Mouse (Mus musculus) 3134 (cell line): Measurements from ENCODE around the gene Hnrnpr.

Experiments used
- DNase-seq: peaks from one replicate; pipeline ENCODE4 v3.0.0-alpha.2; 2011; ENCODE audit warnings: low spot score; ENCODE audit not compliant: insufficient read length; ENCODE audit errors: extremely low read depth

The Hnrnpr gene

DNA sequence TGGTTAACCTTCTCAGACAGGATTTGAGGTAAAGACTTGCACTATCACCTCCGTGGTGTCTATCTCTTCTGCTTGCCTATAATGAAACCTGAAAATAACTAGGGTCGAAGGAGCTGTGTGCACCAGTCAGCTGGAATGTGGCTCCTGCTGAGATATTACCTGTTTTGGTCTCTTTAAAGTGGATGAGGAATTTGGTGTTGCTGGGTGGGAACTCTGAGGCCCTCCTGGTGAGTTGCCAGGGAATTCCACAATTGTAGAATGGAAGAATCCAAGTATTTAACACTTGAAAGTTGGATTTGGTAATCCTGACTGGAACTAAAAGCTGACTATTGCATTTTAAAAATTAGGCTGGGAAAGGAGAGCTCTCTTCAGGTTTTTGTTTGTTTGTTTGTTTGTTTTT lies 6.6 kb upstream of the Hnrnpr start:
- no peak for DNase-seq

DNA sequence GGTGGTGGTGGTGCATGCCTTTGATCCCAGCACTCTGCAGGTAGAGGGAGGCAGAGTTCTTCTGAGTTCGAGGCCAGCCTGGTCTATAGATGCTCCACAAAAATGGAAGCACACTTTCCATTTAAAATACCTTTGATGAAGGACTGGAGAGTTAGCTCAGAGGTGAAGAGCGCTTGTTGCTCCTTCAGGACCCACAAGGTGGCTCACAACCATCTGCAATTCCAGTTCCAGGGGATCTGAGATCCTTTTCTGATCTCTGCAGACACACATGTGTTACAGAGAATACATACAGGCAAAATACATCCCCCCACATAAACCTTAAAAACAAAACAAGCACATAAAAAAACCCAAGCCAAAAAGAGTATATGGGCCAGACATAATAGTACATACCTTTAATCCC lies 2.4 kb upstream of the Hnrnpr start:
- no peak for DNase-seq

DNA sequence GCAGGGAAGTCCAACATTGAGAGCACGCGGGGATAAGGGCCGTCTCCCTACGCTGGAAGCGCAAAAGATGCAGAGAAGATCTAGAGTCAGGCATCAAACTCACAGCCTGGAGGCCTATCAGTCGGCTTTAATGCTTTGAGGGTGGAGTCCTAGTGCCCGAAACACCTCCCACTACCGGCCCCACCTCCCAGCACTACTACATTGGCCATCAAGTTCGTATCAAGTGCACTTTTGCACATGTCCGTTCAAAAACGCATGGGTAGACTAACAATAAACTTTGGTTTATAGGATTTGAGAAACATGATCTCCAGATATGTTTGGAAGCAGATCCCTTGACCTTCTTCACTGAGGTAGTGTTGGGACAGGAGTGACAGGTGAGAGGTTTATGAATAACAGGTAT lies 962 bp upstream of the Hnrnpr start:
- DNase-seq, result peak; percentile 48

DNA sequence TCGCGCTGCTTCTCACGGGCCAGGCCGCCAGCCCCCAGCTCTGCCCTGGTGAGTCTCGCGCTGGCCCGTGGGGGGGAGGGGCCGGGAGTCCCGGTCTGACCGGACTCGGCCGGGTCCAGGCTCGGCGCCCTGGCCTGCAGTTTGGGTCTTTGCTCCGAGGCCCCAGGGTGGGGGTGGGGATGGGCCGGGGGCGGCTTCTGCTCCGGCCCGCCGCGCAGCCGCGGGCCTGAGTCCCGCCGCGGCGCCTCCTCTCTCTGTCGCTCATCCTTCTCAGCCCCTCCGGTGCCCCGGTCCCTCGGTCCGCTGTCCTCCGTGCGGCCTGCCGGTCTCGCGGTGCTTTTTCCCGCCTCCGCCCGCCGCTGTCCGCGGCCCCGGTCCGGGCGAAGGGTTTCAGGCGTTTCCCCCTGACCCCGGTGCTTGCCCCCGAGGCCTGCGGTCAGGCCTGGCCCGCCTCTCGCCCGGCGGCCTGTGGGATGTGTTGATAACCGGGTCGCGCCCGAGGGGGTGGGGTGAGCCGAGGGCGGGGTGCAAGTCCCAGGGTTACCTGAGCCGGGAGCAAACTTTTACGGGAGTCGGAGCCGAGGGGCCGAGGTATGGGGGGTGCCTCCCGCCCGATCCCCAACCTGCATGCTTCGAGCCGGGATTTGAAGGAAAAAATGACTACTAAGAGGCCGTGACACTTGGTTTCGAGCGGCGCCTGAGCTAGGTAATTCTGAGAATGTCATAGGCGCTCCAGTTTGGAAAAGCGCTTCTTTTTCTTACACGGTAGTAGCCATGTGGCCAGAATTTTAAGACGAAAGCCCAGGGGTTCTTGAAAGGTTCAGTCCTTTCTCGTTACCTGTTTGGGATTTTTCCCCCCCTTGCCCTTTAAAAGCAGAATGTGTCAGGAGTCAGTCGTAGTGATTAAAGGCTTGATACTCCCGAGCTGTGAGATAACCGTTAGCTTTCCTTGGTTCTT lies 579 bp downstream of the Hnrnpr start:
- DNase-seq, result peak; percentile 65

DNA sequence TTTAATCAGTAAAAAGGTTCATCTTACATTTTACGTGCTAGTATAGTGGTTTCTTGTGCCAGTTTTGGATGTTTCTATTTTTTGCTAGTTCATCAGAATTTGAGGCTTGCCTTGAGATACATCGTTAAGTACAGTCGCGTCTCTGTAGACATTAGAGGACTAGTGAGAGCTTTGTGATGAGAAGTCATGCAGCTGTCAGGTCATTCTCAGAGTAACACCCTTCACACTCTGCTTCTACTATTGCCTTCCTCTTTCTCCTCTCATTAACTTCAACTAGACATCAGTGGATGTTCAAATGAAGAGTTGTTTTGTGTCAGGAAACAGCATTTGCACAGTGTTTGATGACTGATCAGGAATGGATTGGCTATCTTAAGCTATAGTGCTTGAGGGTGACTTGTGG lies 1.9 kb downstream of the Hnrnpr start:
- DNase-seq, result no peak

DNA sequence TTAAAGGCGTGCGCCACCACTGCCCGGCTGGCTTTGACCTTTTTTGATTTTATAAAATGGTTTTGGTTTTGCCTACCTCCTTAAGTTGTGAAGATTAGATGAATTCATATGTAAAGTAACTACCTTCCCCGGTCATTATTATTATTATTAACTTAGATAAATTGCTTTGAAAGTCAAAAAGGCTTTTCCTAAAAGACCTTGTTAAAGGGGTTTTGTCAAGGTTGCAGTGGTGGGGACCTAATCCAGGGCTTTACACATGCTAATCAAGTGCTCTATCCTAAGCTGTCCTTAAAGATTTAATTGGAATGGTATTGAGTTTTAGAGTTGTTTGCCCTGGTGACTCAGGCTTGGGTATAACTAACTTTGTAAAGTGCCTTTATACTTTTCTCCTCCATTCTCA lies 6.9 kb downstream of the Hnrnpr start:
- DNase-seq, result no peak

DNA sequence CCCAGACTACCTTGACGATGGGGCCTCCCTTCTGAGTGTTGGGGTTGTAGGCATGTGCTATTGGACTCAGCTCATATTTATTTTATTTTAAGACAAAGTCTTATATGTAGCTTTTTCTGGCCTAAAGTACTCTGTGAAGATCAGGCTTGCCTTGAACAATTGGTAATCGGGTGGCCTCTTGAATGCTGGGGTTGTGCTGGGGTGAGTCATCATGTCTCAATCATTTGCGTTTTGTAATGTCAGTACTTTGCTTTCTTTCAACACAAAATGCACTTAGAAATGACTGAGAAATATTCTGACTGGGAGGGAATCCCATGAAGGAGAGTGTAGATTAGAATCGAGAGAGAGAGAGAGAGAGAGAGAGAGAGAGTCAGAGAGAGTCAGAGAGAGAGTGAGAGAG lies 9.3 kb downstream of the Hnrnpr start:
- peak; percentile 14 for DNase-seq

DNA sequence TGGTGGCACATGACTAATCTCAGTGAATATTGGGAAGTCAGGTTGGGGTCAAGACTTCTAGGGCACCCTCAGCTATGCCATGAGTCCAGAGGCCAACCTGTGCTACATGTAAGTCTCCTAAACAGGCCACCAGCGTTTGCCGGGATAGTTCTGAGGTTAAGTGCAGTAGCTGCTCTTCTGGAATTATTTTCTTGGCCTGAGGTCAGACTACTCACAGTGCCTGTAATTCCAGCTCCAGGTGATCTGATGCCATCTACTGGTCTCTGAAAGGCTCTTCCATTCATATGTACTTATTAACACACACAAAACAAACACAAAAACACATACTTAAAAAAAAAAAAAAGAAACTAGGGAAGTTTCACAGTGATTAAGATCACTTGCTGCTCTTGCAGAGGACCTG lies 13.5 kb downstream of the Hnrnpr start:
- DNase-seq, result peak; percentile 14

DNA sequence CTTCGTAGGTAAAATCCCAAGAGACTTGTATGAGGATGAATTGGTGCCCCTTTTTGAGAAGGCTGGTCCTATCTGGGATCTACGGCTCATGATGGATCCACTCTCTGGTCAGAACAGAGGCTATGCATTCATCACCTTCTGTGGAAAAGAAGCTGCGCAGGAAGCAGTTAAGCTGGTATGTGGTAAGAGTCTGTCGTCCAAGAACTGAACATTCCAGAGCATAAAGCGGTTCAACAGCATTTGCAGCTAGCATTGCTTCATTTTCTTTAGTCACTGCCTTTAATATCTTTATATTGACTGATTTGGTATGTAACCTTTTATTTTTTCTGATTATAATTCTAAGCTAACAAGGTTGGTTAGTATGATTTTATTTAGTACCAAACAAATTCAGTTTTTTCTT lies 16.5 kb downstream of the Hnrnpr start:
- no peak for DNase-seq

DNA sequence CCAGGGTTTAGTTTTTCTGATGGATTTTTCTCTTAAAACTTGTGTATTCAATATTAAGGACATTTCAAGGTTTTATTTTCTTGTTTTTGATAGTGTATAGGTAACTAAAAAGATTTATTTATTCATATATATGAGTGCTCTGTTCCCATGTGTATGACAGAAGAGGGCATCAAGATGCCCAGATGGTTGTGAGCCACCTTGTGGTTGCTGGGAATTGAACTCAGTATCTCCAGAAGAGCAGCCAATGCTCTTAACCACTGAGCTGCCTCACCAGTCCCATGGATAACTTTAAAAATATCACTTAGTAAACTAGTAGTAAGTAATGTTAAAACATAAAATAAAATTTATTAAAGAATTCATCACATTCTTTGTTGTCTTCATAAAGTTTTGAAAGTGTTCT lies 17.4 kb downstream of the Hnrnpr start:
- no peak for DNase-seq

DNA sequence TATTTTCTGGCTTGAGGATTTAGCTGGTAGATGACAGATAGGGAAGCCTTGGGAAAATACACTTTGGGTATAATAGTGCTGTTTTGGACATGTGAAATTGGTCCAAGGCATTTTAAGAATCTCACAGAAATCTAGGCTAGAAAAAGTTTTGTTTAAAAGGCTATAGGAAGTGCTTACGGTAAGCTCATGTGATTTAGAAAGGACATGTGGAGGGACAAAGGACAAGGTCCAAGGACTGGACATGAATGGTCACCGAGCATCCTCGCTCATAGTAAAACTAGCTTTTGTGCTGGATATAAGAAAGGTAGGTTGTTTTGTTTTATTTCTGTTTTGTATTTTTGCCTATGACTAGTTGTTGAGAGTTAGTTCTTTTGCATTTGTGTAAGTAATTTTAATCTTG lies 21.0 kb downstream of the Hnrnpr start:
- DNase-seq, result no peak

DNA sequence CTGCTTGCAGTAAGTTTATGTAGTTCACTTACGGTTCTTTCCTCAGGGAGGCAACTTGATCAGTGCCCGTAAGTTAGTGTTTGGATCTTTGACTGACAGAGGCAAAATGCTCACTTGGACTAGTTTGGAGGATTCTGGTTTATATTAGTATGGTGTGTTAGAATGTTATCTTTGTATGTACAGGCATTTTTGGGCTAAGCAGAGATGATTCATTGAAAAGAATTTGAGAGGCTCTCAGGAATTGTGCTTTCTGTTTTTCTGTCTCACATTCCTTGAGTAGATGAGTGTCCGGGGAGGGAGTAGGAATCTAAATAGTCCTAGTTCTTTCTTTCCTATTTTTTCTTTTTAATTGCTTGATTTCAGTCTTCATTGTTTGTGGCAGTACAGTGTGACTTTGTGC lies 22.4 kb downstream of the Hnrnpr start:
- no peak for DNase-seq

DNA sequence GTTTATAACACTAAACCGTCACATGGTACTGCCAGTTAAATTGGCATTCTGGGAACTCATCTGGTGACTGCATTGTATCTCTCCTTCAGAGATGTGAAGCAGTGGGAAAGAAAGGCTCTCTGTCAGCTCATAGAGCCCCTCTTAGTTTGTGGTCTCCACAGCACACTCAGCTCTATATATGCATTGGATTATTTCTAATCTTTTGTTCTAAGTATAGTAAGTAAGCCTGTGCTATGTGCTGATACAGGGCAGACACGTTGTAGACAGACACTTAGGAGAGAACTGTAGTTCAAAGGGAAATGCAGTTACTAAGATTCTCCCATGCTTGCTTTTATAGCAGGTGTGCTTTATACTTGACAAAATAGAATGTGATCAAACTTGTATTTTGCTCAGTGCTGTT lies 24.3 kb downstream of the Hnrnpr start:
- no peak for DNase-seq

DNA sequence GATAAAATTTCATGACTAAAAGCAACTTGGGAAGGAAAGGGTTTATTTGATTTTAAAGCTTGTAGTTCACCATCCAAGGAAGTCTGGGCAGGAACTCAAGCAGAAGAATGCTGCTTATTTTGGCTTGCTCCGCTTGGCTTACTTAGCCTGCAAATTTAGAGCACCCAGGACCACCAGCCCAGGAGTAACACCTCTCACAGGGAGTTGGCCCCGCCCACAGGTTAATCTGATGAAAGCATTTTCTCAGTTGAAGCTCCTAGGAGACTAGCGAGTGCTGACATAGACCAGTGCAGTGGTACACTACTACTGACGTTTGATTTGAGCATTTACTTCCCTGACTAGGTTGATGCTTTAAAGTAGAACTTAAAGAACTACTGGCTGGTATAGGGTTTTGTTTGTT lies 26.4 kb downstream of the Hnrnpr start:
- no peak for DNase-seq

DNA sequence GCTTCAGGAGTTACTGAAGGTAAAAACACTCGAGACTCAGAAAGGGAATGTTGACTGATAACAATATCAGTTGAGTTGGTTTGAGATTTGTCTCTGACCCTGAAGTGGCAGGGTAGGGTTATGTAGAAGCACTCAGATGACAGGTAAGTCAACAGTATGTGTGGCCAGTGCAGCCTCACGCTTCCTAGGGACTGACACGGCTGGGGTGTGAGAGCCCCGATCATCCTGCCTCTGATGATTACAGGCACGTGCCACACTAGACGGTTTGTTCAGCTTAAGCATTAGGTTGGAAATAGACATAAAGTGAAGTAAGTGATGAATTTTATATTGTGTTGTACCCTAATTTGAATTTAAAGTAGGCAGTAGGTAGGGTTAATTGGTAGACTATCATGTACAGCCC lies 38.9 kb downstream of the Hnrnpr start:
- DNase-seq, result no peak

DNA sequence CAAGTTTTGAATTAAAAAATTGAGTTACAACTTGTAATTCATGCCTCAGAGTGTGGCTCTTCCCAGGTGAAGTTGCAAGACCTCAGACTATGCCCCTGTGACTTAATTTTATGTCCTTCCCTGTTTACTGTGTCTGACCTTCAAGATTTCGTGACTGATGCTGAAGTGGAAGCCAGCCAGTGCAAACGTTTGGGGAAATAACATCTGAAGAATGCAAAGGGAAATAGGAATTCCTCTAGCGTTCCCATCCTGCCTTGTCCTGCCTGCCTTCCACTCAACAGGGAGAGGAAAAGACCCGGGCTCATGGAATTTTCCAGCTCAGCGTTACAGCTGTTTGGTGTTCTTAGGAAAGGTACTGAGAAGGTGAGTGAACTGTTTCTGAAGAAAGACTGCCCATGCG lies 46.3 kb downstream of the Hnrnpr start:
- DNase-seq, result no peak

DNA sequence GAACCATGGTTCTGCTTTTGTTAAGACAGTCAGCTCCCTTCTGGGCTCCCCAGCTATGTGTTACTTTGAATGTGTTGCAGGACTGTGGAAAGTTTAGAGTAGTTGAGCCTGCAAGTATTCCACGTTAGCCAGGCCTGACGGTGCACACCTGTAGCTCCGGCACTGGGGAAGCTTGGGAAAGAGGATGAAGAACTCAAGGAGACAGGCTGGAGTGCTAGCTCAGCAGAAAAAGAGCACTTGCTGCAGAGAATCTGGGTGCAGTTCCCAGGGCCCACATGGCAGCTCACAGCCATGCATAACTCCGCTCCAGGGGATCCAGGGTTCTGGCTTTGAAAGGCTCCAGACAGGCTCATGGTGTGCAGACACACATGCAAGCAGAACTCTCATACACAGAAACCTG lies 46.7 kb downstream of the Hnrnpr start:
- DNase-seq, result no peak

DNA sequence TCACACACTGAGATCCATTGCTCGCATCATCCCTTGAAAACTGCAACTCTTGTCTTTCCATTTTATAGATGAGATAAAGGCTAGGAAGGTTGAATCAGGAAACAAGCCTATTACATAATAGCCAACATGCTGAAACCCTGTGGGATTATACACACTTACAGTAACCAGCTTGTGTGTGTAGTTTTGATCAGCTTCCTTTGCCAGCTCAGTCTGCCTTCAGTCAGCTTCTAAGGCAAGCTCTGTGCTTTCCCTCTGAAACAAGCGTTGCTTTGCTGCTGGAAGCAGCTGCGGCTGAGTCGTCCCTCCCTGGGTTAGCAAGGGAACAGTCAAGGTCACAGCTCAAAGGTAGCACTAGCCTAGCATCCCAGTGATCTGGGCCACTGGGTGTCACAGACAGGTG lies 57.1 kb downstream of the Hnrnpr start:
- DNase-seq, result no peak

DNA sequence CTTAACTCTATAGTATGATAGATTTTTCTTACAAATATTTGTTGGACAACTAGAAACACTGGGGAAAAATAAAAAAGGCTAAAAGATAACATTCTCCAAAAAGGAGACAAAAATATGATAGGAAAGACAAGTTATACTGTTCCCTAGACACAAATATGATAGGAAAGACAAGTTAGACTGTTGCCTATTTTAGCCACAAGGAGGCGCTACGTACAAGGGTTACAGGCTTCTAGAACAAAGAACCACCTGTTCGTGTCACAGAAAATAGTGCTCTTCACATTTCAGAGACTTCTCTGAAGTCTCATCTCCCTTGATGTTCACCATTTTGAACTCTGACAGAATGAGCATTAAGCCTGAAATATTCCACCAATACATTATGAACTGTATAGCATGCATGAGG lies 59.0 kb downstream of the Hnrnpr start:
- DNase-seq, result no peak

DNA sequence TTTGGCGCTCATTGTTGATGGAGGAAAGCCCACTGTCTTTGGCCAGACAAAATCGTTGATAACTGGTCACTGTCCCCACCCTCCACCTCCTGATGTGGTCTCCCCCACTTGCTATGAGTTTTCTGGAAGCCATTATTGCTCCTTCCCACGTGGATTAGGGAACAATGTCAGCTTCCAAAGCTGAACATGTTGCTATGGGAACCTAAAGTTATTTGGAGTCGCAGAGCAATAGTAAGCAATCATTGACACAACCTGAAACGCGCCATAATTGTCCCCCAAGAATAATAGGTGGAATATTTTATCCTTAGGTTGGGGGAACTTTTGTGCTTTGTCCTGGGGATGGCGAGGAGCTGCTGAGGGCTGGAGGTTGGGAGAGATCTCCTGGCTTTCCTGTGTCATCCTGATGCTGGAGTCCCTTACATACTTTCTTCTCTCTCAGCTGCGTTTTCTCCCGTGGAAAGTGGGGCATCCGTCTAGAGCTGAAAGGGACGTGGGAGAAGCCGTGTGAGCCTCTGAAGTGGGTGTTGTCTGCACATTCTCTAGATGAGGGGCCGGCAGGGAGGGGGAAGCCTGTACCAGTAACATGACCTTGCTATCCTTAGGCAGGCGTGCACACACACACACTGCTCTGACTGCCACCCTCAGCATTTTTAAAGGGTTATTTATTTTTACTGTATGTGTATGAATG lies 62.9 kb downstream of the Hnrnpr start:
- no peak for DNase-seq

DNA sequence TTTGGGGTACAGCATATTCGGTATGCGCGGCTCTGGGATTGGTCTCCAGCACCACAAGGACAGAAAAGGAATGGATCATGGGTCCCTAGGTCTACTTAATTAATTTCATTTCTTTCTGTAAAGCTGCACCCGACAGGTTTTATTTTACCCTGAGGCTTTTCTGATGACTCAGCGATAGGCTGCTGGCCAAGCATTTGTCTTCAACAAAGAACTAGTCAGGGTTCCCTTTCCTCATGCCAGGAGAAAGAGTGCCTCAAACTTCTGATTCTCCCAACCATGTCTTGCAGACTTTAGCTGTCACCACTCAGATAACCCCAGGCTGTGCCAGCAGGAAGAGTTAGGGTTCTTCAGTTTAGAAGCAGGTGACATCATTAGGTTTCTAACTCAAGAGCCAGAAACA lies 66.3 kb downstream of the Hnrnpr start:
- no peak for DNase-seq

DNA sequence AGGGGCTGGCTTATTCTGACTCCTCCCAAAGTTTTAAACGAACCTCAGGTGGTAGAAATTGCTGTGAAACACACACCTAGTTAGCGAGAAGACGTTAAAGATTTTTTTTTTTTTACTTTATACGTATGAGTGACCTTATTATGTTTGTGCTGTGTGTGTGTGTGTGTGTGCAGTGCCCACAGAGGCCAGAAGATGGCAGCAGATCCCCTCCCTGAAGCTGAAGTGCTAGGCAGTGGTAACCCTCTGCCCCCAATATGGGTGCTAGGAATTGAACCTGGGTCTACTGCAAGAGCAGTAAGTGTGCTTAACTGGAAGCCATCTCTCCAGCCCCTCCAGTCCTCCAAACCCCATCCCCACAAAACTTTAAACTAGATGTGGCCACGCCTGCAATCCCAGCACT lies 72.3 kb downstream of the Hnrnpr start:
- no peak for DNase-seq
